Mouse (Mus musculus) gastrocnemius, postnatal 10 days (tissue): ENCODE results near the gene Agpat3. TPM values are rescaled to one million over a fixed set of nuclear protein-coding genes. Genes with fewer than 3 reads are reported as not detected.

Experiments used
- DNase-seq: peaks from one replicate; pipeline ENCODE4 v3.0.0; 2021; ENCODE audit warnings: mixed read lengths
- long read RNA-seq, 2 experiments: library from polyadenylated mRNA; stranded (forward); transcript quantifications; one replicate each; pipeline ENCODE4 v2.0.0; 2021
- total RNA-seq, 2 experiments: library from RNA; stranded (reverse); gene quantifications; 2 replicates each; pipeline ENCODE4 v1.2.3; 2021

Agpat3 gene
- total RNA-seq: 100 to 1,000 TPM; 182 to 191 TPM
- long read RNA-seq, experiment 1, full-length matches to known transcripts: 93 of 272 reads
- long read RNA-seq, experiment 1, partial matches to known transcripts: 71 of 272 reads
- long read RNA-seq, experiment 1, other reads (novel, unspliced or antisense): 108 of 272 reads
- long read RNA-seq, experiment 2, full-length matches to known transcripts: 88 of 306 reads
- long read RNA-seq, experiment 2, partial matches to known transcripts: 98 of 306 reads
- long read RNA-seq, experiment 2, other reads (novel, unspliced or antisense): 120 of 306 reads

GRCm38 (mm10) chr10:78351887-78352665 lies at the start of gene Agpat3:
Gene Agpat3 (minus strand): TSS chr10:78352489.
- DNase-seq: peak; percentile 64

GRCm38 (mm10) chr10:78401127-78401526 lies 48.8 kb upstream of the Agpat3 start:
- DNase-seq: no peak

- DNase-seq: no peak
Measured at GRCm38 (mm10) chr10:78399090-78399657, 46.9 kb upstream of the Agpat3 start.

GRCm38 (mm10) chr10:78396625-78396885 lies 44.3 kb upstream of the Agpat3 start:
- no peak for DNase-seq

- peak; percentile 98 for DNase-seq
Measured at GRCm38 (mm10) chr10:78395819-78396624, 43.7 kb upstream of the Agpat3 start.

GRCm38 (mm10) chr10:78395377-78395776 lies 43.1 kb upstream of the Agpat3 start:
- DNase-seq: no peak

GRCm38 (mm10) chr10:78392072-78392471 lies 39.8 kb upstream of the Agpat3 start:
- peak; percentile 88 for DNase-seq

- no peak for DNase-seq
Measured at GRCm38 (mm10) chr10:78390982-78391470, 38.7 kb upstream of the Agpat3 start.

GRCm38 (mm10) chr10:78388216-78388980 lies 36.1 kb upstream of the Agpat3 start:
- no peak for DNase-seq

- no peak for DNase-seq
Measured at GRCm38 (mm10) chr10:78385520-78385919, 33.2 kb upstream of the Agpat3 start.

GRCm38 (mm10) chr10:78383567-78383966 lies 31.3 kb upstream of the Agpat3 start:
- no peak for DNase-seq

GRCm38 (mm10) chr10:78378516-78378915 lies 26.2 kb upstream of the Agpat3 start:
- no peak for DNase-seq

- no peak for DNase-seq
Measured at GRCm38 (mm10) chr10:78372681-78373668, 20.7 kb upstream of the Agpat3 start.

- no peak for DNase-seq
Measured at GRCm38 (mm10) chr10:78371746-78372145, 19.5 kb upstream of the Agpat3 start.

GRCm38 (mm10) chr10:78367586-78367985 lies 15.3 kb upstream of the Agpat3 start:
- DNase-seq: no peak

GRCm38 (mm10) chr10:78366851-78367312 lies 14.6 kb upstream of the Agpat3 start:
- DNase-seq: no peak

- DNase-seq: no peak
Measured at GRCm38 (mm10) chr10:78366195-78366834, 14.0 kb upstream of the Agpat3 start.

- no peak for DNase-seq
Measured at GRCm38 (mm10) chr10:78365555-78365954, 13.3 kb upstream of the Agpat3 start.

GRCm38 (mm10) chr10:78364106-78364505 lies 11.8 kb upstream of the Agpat3 start:
- no peak for DNase-seq

GRCm38 (mm10) chr10:78363366-78363765 lies 11.1 kb upstream of the Agpat3 start:
- no peak for DNase-seq
